Comparison of ENCODE assay signal across 14 mouse cellular contexts in the genomic region with DNA sequence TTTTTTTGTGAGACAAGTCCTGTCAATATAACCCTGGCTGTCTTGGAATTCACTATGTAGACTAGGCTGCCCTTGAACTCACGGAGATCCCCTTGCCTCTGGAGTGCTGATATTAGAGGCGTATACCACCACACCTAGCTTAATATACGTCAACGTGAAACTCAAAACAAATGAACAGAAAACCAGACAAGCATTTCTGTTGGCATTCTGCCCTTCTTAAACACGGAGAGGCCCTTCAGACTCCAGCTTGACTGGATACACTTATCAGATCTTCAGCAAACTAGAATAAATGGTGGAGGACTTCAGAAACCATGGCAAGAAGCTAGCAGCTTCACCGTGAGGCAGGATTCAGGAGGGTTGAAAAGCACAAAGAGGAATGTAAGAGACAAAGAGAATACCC. TPM values are rescaled to one million over a fixed set of nuclear protein-coding genes. Genes with fewer than 3 reads are reported as not detected.
"Had no signal": no experiment of that assay in that cellular context is flagged by ENCODE, and none has a peak within 500 bp of the region (broad histone marks: within the 10 kb centered on the region; RNA-seq: fewer than 3 reads in every experiment).

No protein-coding gene starts in this region.

- H3K9ac ChIP-seq: limb, embryonic 13.5 days; liver, embryonic 15.5 days; neural tube, embryonic 15.5 days had no signal

- H3K27ac ChIP-seq: kidney, postnatal 0 days; liver, embryonic 15.5 days; neural tube, embryonic 15.5 days had no signal

- H3K4me1 ChIP-seq: liver, embryonic 15.5 days had no signal

- H3K4me2 ChIP-seq: limb, embryonic 13.5 days; liver, embryonic 11.5 days; liver, embryonic 15.5 days; neural tube, embryonic 15.5 days had no signal

- H3K4me3 ChIP-seq: layer of hippocampus, adult 2 months; limb, embryonic 13.5 days; liver, embryonic 15.5 days; myocyte; neural tube, embryonic 15.5 days had no signal

- H3K9me3 ChIP-seq: limb, embryonic 13.5 days; liver, embryonic 15.5 days; neural tube, embryonic 15.5 days had no signal

- H3K27me3 ChIP-seq: limb, embryonic 13.5 days; neural tube, embryonic 15.5 days had no signal

- DNase-seq: kidney, adult 11 months; kidney, adult 9 months; kidney, postnatal 4 days; midbrain, embryonic 14.5 days; thymus, adult 18-20 months; thymus, postnatal 14 days had no signal

- H3K36me3 ChIP-seq: limb, embryonic 13.5 days; liver, embryonic 15.5 days; neural tube, embryonic 15.5 days had no signal

RNA-seq across cellular contexts. Expression of gene Pbp2, which starts 16.1 kb away (rescaled TPM):
- polyA plus RNA-seq: liver, embryonic 11.5 days; liver, embryonic 15.5 days; midbrain, embryonic 14.5 days; neural tube, embryonic 11.5 days; neural tube, embryonic 15.5 days had no signal
